Mouse (Mus musculus) C3H10T1/2 (cell line): ENCODE results near the gene Gm3415. TPM values are rescaled to one million over a fixed set of nuclear protein-coding genes. Genes with fewer than 3 reads are reported as not detected.

Experiments
- polyA plus RNA-seq, 2 experiments: library from polyadenylated mRNA; unstranded; fragments of >200 nt; fragmentation: generic; extraction: Trizol; gene quantifications; one replicate each; pipeline ENCODE4 v1.2.1; 2012; ENCODE audit warnings: missing spikeins in 2 of 2

Gm3415 gene
- polyA plus RNA-seq: not detected

GRCm38 (mm10) chr5:146555836-146556235 is at the start of gene Gm3415:
Gene Gm3415, plus strand, starts transcription at chr5:146556136.

DNA sequence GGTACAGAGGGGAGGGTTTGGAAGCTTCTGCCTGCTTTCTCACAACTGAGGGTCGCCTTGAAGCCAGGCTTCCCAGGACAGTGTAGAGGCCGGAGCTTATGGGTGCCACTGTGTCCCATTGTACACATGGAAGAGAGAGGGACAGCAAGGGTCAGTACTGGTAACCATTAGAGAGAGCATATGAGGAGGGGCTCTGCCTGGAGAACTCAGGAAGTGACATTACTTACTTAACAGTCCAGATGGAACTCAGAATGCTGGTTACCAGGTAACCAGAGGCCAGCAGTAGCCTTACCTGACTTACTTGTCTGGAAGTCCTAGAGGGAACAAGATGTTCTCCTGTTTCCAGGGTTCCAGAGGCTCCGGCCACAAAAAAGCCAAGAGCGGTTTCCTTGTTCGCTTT is 42.1 kb upstream of the Gm3415 start, which contains the start of gene Gm3402:
Gm3402 (plus strand) TSS at position 301 of the 400 bp plus-strand sequence.

GRCm38 (mm10) chr5:146525501-146525900 is 30.4 kb upstream of the Gm3415 start, which contains the start of gene Gm3404:
Gene Gm3404, plus strand, starts transcription at chr5:146525801.

GRCm38 (mm10) chr5:146537347-146537746 is 18.6 kb upstream of the Gm3415 start, which contains the start of gene Gm3409:
Gene Gm3409, plus strand, starts transcription at chr5:146537647.

DNA sequence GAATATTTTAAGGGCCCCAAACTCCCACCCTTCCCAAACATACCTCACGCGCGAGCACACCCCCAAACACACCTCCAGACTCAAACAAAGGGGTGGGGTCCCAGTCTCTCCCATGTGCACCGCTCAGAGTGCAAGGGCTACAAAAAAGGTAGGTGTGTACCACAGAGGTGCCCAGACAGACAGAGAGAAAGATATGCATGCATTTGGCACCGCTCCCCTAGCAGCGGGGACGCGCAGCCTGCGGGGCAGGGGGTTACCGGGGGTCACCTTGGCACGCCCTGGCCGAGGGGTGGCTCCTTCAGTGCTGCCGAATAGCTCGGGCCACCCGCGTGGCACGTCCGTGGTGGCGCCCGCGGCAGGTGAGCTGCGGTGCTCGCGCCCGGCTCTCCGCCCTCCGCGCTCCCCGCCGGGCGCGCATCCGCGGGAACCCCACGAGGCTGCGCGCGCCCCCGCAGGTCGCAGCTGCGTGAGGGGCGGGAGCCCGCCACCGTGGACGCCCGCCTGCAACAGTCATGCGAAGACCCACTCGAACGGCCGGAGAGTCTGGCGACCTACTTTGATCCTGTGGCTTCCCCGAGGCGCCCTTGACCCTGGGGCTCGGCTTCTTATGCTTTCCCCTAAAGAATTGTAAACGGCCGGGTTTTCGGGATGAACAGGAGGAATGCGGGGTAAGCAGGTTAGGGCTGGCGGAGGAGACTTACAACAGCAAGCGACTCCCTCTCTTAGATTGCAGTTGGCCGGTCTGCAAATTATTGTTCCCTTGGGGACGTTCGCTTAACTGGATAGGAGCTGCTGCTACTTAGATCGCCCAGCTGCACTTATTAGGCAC is 28.8 kb downstream of the Gm3415 start, which contains the start of gene Gpr12:
Gpr12 (minus strand) TSS at position 762 of the 829 bp plus-strand sequence.

Other genes starting within 250 kb of the Gm3415 start
- gene Wasf3, start 171.2 kb upstream of the Gm3415 start, polyA plus RNA-seq: not detected
- gene Gm6408, start 74.2 kb upstream of the Gm3415 start, polyA plus RNA-seq: not detected
- not detected for gene Gm6370, start 64.8 kb upstream of the Gm3415 start, polyA plus RNA-seq
- not detected for gene 4930449I24Rik, start 53.7 kb upstream of the Gm3415 start, polyA plus RNA-seq
- gene Gm3402, start 42.0 kb upstream of the Gm3415 start, polyA plus RNA-seq: not detected
- gene Gm3404, start 30.3 kb upstream of the Gm3415 start, polyA plus RNA-seq: not detected
- gene Gm3409, start 18.5 kb upstream of the Gm3415 start, polyA plus RNA-seq: not detected
- gene Gpr12, start 29.1 kb downstream of the Gm3415 start, polyA plus RNA-seq: not detected
- gene Usp12, start 238.9 kb downstream of the Gm3415 start, polyA plus RNA-seq: 1 to 10 TPM; 1.6 to 7.1 TPM